Mouse (Mus musculus) forebrain, embryonic 10.5 days (tissue): ENCODE data around the gene Pbrm1. TPM values are rescaled to one million over a fixed set of nuclear protein-coding genes. Genes with fewer than 3 reads are reported as not detected.

Experiments
- DNase-seq: peaks from one replicate; pipeline ENCODE4 v3.0.0-alpha.2; 2017; ENCODE audit warnings: low spot score; ENCODE audit errors: extremely low spot score
- H3K27ac ChIP-seq: fragments of 300-500 bp; sonication (generic); 2 replicates; pipeline ENCODE4 v1.5.1; 2016; ENCODE audit warnings: mild to moderate bottlenecking
- H3K27me3 ChIP-seq: fragments of 300-500 bp; sonication (generic); 2 replicates; pipeline ENCODE4 v1.6.1; 2016; ENCODE audit warnings: mild to moderate bottlenecking; ENCODE audit not compliant: poor library complexity, severe bottlenecking
- H3K36me3 ChIP-seq: fragments of 300-500 bp; sonication (generic); replicated peaks from 2 replicates; pipeline ENCODE4 v1.6.1; 2016; ENCODE audit warnings: mild to moderate bottlenecking, moderate library complexity
- H3K4me1 ChIP-seq: fragments of 300-500 bp; sonication (generic); 2 replicates; pipeline ENCODE4 v1.6.1; 2016
- H3K4me3 ChIP-seq: fragments of 300-500 bp; sonication (generic); 2 replicates; pipeline ENCODE4 v1.5.1; 2016; ENCODE audit warnings: mild to moderate bottlenecking, moderate library complexity
- H3K9me3 ChIP-seq: fragments of 300-500 bp; sonication (generic); 2 replicates; pipeline ENCODE4 v1.6.1; 2016; ENCODE audit warnings: mild to moderate bottlenecking, moderate library complexity
- WGBS: fragments of 180-500 bp; shearing (Covaris S2); methylation state at CpG from one replicate; pipeline ENCODE4 v1.1.7; 2016; 5-methylcytosine and 5-hydroxymethylcytosine counted together
- polyA plus RNA-seq: library from polyadenylated mRNA; unstranded; fragments of >200 nt; fragmentation: Nextera tagmentation; extraction: Ambion mirVana; gene quantifications from 2 replicates; pipeline ENCODE4 v1.2.1, GENCODE M21; 2016

Gene Pbrm1
- polyA plus RNA-seq, 1 experiment from 2014 or later: 144 TPM

DNA sequence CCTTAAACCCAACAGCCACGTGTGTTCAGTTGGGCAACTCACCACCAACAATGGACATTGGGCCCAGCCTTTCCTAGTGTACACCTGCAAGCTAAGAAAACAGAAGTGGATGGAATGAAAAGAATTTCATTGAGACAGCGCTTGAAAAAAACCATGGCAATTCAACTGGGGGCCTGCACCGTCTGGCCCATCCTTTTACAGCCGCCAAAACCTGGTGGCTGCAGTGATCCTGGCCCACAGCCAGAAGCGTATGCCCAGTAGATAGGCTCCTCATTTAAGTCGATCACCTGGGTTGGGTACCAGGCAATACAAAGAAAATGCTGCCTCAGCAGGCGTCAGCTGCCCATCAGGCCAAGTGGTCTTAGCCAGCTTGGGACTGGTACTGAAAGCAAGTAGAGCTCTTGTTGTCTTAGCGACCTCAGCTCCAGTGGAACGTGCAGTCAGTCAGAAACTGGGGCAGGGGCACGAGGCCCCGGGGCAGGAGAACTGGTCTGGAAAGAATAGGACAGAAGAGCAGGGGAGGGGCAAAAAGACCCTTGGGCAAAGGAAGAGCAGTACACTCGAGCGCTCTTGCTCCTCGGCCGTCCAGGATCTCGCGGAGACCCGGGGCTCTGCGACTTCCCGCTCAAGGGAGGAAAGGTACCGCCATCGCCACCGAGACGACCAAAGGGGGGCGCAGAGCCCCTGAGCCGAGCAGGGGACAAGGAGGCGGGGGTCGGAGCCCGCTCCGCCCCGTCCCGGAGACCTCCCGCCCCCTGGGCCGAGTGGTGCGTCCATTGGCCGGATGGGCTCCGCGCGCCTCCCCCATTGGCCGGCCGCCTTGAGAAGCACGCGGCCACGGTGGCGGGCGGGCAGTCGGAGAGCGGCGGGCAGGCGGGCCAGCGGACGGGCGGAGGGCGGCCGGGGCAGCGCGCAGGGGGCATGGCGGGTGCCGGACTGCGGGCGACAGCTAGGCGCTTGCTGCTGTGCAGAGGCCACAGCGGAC is 111.6 kb downstream of the Pbrm1 start, which contains the start of gene Nt5dc2:
Gene Nt5dc2, plus strand, starts transcription at position 818 of the 985 bp plus-strand sequence.
- DNase-seq: peak; percentile 90
- H3K27me3 ChIP-seq: no peaks in the 10 kb centered on the region
- peak within 1 kb of the TSS; percentile 98 for H3K4me3 ChIP-seq
- H3K9me3 ChIP-seq: no peaks in the 10 kb centered on the region
- peaks cover 74% of the 10 kb centered on the region for H3K4me1 ChIP-seq
- H3K36me3 ChIP-seq: peaks cover 48% of the 10 kb centered on the region
- peak within 1 kb of the TSS; percentile 98 for H3K27ac ChIP-seq
- 6% methylated on average over 50 of the region's 63 CpGs for WGBS

DNA sequence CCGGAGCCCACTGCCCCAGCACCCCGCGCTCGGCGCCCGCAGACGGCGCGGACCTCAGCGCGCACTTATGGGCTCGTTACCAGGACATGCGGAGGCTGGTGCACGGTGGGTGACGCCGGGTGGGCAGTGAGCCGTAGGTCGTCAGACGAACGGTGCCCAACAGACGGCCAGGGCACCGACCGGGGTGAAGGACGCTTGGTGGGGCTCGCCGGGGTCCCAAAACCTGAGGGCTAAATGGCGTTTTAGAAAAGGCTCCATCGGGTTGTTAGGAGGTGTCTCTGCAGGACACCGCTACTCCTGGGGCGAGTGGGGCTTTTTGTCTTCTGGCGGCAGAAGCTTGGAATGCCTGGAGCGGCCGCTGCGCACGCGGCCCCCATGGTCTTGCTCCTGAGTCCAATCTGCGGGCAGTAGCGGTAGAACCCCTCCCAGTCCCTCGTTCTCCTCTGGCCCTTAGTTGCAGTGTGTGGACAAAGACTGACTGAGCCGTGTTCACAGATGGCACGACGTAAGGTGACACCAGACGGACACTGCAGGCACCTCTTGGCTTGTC is 112.4 kb downstream of the Pbrm1 start:
- Histone ChIP-seq H3K27me3 (no peaks in the 10 kb centered on the region), H3K9me3 (no peaks in the 10 kb centered on the region), H3K4me1 (peaks cover 69% of the 10 kb centered on the region), H3K36me3 (peaks cover 50% of the 10 kb centered on the region), H3K4me3 (peak overlapping the region; percentile 98), H3K27ac (peak overlapping the region; percentile 98)
- WGBS: 0% methylated on average over 43 of the region's 43 CpGs
- DNase-seq: peak; percentile 41

DNA sequence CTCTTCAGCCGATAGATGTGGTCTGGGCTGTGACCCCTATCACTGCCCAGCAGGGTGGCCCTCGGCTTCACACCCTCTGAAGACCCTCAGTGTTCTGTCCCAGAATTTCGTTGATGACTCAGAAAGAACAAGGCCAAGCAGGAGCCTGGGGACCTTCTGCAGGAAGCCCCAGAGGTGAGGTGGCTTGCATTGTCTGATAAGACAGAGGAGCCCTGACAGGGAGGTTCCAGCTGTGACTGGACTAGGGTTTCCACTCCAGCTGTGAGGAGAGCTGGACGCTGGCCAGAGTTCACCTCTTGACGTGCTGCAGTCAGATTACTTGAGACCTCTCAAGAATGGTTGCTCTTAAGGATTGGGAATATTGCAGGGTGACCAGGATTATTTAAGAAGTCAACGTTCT is 113.1 kb downstream of the Pbrm1 start:
- WGBS: 14% methylated on average over 6 of the region's 6 CpGs
- H3K27me3 ChIP-seq: no peaks in the 10 kb centered on the region
- H3K36me3 ChIP-seq: peaks cover 50% of the 10 kb centered on the region
- H3K9me3 ChIP-seq: no peaks in the 10 kb centered on the region
- H3K4me3 ChIP-seq: peak overlapping the region; percentile 98
- peaks cover 63% of the 10 kb centered on the region for H3K4me1 ChIP-seq
- H3K27ac ChIP-seq: peak overlapping the region; percentile 98
- no peak for DNase-seq

DNA sequence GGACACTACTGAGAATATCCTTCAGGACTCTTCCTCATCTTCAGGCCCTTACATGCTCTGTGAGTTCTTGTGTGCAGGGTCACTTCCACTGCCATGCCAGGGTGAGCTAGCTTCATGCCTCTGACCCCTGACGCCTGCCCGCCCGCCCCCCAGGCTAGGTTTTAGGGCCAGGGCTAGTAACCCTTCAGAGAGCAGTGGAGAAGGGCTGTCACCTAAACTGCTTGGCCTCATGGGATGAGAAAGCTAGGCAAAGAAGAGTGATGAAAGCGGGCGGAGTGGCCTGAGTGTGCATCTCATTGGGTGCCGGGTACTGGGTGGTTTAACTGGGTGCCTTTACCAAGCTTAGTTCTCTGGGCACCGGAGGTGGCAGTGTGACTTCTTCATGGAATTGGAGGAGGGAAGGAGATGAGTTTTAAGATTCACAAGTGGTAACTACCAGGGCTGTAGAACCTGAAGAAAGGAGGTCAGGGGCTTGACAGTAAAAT is 113.6 kb downstream of the Pbrm1 start:
- Histone ChIP-seq H3K36me3 (peaks cover 53% of the 10 kb centered on the region), H3K27me3 (no peaks in the 10 kb centered on the region), H3K4me3 (peak overlapping the region; percentile 98), H3K4me1 (peaks cover 58% of the 10 kb centered on the region), H3K27ac (peak overlapping the region; percentile 98), H3K9me3 (no peaks in the 10 kb centered on the region)
- no peak for DNase-seq
- WGBS: 88% methylated on average over 7 of the region's 7 CpGs

DNA sequence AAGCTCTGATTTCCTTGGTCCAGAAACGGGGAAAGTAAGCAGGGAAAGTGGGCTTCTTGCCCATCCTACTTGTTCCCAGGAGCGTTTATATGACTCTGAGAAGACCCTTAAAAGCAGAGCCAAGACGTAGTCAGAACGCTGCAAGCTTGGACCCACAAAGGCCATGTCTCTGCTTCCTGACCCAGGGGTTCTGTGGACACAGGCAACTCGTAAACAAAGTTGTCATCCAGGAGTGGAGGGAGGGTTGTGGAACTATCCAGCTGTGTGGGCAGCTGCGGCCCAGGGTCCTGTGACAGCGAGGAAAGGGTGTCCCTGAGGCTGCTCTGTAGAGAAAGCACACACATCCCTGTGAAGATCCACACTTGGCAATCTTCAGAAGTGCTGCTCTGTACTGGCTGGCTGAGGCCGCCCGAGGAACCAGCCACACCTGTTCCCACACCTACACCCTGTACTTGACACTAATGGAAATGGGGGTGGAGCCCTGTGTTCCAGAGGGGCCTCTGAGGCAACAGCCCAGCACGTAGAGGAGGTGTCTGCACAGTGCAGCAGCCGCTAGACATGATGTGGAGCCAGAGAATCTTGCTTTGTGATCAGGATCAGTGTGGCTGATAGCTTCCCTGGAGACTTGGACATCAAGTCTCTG is 114.2 kb downstream of the Pbrm1 start:
- H3K36me3 ChIP-seq: peaks cover 59% of the 10 kb centered on the region

DNA sequence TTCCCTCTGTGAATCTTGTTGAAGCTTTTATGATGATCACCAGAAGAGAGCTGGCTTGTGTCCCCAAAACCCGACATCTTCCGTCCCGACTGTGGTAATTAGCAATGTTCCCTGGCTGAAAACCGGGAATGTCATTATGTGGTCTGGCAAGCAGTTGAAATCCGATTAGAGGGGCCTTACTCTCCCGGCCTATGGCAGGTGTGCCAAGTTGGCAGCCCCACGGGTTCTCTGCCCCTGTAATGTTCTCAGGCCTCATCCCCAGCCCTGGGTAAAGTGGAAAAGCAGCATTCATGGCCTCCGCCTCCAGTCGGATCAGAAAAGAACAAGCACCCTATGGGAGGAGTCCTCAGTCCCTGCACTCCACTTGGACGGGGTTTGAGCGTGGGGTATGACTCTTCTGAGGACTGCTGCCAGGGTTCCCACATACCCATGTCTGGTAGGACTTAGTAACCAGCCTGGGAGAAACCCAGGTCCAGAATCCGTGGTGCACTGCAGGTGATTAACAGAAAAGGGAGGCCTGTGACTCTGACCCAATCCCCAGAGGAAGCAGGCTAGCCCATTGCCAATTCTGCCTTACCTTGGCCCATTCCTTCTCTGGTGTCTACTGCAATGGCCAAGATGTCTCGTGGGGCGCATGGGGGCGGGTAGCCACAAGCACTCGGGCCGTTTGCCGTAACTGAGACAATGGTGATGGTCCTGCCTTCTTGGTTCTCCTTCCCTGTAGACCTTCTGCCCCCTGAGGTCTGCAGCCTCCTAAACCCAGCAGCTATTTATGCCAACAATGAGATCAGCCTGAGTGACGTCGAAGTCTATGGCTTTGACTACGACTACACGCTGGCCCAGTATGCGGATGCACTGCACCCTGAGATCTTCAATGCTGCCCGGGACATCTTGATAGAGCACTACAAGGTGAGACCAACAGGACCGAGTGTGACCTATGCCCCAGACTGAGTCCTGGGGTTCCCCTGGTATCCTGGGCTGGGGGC is 115.4 kb downstream of the Pbrm1 start:
- Histone ChIP-seq H3K36me3 (peaks cover 70% of the 10 kb centered on the region), H3K4me1 (peaks cover 47% of the 10 kb centered on the region), H3K27ac (no peak overlapping the region), H3K9me3 (no peaks in the 10 kb centered on the region), H3K27me3 (no peaks in the 10 kb centered on the region), H3K4me3 (peak overlapping the region; percentile 1; the same call in 1 of the 2 replicates)
- no peak for DNase-seq
- WGBS: 94% methylated on average over 25 of the region's 25 CpGs

More for the DNA sequence above, 114.2 kb downstream of the Pbrm1 start:
- no peak overlapping the region for H3K27ac ChIP-seq
- 86% methylated on average over 11 of the region's 11 CpGs for WGBS
- peaks cover 53% of the 10 kb centered on the region for H3K4me1 ChIP-seq
- H3K4me3 ChIP-seq: peak overlapping the region; percentile 98
- no peaks in the 10 kb centered on the region for H3K27me3 ChIP-seq
- H3K9me3 ChIP-seq: no peaks in the 10 kb centered on the region
- no peak for DNase-seq

DNA sequence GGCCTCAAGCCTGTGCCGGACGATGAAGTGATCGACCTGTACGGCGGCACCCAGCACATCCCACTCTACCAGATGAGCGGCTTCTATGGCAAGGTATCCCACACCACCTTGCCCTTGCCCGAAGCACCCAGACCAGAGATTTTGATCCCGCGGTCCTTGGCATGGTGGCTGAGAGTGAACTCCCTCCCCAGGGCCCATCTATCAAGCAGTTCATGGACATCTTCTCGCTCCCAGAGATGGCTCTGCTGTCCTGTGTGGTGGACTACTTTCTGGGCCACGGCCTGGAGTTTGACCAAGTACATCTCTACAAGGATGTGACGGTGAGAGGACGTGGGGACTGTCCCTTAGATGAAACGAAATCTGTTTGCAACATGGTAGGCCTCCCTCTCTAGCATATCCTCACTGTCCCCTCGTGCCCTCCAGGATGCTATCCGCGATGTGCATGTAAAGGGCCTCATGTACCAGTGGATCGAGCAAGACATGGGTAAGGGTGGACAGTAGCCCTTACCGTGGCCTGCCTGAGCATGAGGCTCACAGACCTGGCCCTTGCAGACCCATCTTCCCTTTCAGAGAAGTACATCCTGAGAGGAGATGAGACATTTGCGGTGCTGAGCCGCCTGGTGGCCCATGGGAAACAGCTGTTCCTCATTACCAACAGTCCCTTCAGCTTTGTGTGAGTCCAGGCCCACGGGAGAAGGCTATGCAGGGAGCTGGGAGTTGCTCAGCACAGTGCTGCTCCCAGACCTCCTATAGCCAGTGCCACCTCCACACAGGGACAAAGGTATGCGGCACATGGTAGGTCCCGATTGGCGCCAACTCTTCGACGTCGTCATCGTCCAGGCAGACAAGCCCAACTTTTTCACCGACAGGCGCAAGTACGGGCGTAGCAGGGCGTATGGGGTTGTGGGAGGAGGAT is 116.8 kb downstream of the Pbrm1 start:
- Histone ChIP-seq H3K4me3 (no peak overlapping the region), H3K36me3 (peaks cover 85% of the 10 kb centered on the region), H3K9me3 (no peaks in the 10 kb centered on the region), H3K27ac (no peak overlapping the region), H3K27me3 (no peaks in the 10 kb centered on the region), H3K4me1 (peaks cover 33% of the 10 kb centered on the region)
- DNase-seq: no peak
- 96% methylated on average over 34 of the region's 34 CpGs for WGBS

DNA sequence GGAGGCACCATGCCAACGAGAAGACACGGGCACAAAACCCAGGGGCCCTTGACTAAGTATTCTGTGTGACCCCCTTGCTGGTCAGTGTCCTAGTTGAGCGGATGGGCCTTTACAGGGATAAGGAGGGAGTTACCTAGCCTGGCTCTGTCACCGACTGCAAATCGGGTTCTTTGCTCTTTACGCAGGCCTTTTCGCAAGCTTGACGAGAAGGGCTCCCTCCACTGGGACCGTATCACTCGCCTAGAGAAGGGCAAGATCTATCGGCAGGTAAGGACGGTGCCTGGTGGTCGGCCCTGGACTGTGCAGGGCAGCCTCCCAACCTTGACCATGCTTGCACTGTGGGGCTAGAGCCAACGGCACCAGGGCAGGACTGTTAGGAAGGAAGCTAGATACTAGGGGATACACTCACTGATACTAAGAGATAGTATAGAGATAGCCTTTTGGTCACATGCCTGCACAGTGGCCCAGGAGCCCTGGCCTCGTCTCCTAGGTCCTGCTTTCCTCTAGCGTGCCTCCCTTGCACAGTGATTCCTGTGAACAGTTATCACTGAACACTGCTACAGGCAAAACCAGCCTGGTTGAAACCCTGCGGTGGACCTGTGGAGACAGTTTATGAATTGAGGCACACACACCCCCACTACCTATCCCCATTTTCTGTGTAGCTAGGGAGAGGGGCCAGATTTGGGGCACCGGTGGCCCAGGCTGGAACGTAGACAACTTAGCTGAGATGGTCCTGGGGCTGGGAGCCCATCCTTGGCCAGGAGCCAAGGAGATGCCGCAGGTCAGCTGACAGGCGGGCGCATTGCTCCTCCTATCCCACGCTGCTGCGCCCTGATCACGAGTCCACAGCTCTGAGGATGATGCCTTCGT is 117.7 kb downstream of the Pbrm1 start:
- no peak for DNase-seq
- no peak overlapping the region for H3K4me3 ChIP-seq
- peaks cover 94% of the 10 kb centered on the region for H3K36me3 ChIP-seq
- 97% methylated on average over 26 of the region's 26 CpGs for WGBS
- H3K9me3 ChIP-seq: no peaks in the 10 kb centered on the region
- no peak overlapping the region for H3K27ac ChIP-seq
- no peaks in the 10 kb centered on the region for H3K27me3 ChIP-seq
- peaks cover 29% of the 10 kb centered on the region for H3K4me1 ChIP-seq

DNA sequence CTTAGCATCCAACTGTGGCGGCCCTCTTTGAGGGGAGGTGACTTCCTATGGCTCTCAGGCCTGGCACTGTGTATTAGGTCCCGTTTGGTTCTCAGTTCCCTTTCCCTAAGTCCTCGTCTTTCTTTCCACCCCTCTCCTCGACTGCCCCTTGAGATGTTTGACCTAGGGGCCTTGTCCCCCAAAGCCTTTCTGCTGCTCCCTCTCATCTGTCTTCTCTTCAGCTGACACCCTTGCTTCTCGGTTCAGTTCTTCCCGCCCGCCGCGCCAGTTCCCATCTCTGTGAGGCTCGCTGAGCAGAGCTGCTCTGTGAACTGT is 118.3 kb downstream of the Pbrm1 start:
- Histone ChIP-seq H3K4me3 (no peak overlapping the region), H3K9me3 (no peaks in the 10 kb centered on the region; the same call in 1 of the 2 replicates), H3K4me1 (peaks cover 23% of the 10 kb centered on the region), H3K27ac (no peak overlapping the region), H3K36me3 (peaks cover 100% of the 10 kb centered on the region), H3K27me3 (no peaks in the 10 kb centered on the region)
- no peak for DNase-seq
- 92% methylated on average over 10 of the region's 10 CpGs for WGBS

DNA sequence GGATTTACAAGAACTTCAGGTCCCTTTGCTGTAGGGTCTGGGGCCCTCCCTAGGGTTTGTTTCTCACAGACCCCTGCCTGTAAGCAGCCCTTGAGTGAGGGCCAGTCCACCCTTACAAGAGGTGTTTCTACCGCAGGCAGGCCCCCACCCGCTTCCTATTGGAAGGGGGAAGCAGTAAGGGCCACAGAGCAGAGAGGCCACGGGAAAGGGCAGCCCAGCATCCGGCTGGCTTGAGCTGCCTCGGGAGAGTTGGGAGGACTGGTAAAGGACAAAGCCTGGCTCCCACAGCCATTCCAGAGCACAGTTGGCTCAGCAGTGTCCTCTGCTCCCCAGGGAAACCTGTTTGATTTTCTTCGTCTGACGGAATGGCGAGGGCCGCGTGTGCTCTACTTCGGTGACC is 118.9 kb downstream of the Pbrm1 start:
- Histone ChIP-seq H3K4me3 (no peak overlapping the region), H3K4me1 (peaks cover 17% of the 10 kb centered on the region), H3K27me3 (no peaks in the 10 kb centered on the region), H3K27ac (no peak overlapping the region), H3K36me3 (peaks cover 100% of the 10 kb centered on the region), H3K9me3 (no peaks in the 10 kb centered on the region; the same call in 1 of the 2 replicates)
- 87% methylated on average over 11 of the region's 11 CpGs for WGBS
- no peak for DNase-seq
